Mouse (Mus musculus): ENCODE results near the gene Ube2f. TPM values are rescaled to one million over a fixed set of nuclear protein-coding genes. Genes with fewer than 3 reads are reported as not detected.
A peak's percentile ranks its signal among the peaks of the same experiment; 100 is the strongest.

The Ube2f gene
- polyA plus RNA-seq, 1 experiment from 2014 or later, result 70.5 TPM

- Histone ChIP-seq H3K9me3 (no peaks in the 10 kb centered on the region), H3K4me2 (replicated peaks) (no peak overlapping the region), H3K36me3 (peaks cover 57% of the 10 kb centered on the region), H3K27me3 (no peaks in the 10 kb centered on the region), H3K9ac (replicated peaks) (no peak overlapping the region), H3K4me3 (replicated peaks) (no peak overlapping the region), H3K27ac (no peak overlapping the region), H3K4me1 (replicated peaks) (no peaks in the 10 kb centered on the region)
- 95% methylated on average over 3 of the region's 3 CpGs for WGBS
- no peak for ATAC-seq
Measured at GRCm38 (mm10) chr1:91278410-91279119, 28.5 kb downstream of the Ube2f start.

DNA sequence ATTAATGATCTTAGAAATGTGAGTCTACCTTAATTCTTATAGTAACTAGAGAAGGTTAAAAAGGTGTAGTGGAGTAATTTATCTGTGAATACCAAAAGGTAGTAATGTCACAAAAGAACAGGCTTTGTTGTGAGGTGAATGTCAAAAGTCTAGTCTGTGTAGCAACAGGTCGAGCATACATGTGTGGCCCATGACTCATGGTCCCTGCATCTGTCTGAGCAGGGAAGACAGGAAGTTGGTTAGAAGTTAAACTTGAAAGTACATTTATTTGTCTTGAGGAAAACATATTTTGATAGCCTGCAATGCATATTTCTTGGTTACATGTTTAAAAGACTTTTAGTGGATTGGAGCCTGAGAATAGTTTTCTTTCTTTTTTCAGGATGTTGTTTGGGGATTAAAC, 29.0 kb downstream of the Ube2f start:
- Histone ChIP-seq H3K9ac (replicated peaks) (no peak overlapping the region), H3K4me2 (replicated peaks) (no peak overlapping the region), H3K9me3 (no peaks in the 10 kb centered on the region), H3K4me1 (replicated peaks) (no peaks in the 10 kb centered on the region), H3K27ac (no peak overlapping the region), H3K36me3 (peaks cover 61% of the 10 kb centered on the region), H3K27me3 (no peaks in the 10 kb centered on the region), H3K4me3 (replicated peaks) (no peak overlapping the region)
- no peak for ATAC-seq
- WGBS, result 89% methylated on average over 1 of the region's 1 CpGs

DNA sequence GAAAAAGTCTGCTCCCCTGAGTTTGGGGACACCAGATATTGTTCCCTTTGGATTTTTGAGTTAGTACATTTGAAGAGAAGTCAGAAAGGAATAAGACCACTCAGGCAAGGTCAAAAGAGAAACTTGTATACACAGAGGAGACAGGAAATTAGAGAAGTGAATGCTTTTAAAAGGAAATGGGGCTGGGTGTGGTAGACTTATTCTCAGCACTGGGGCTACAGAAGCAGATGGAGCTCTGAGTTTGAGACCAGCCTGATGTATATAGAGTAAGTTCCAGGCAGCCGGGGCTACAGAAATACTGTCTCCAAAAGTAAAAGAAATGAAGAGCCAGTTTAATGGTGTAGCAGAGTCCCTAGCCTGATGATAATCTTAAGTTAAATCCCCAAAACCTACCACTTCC, 32.5 kb downstream of the Ube2f start:
- H3K4me1 ChIP-seq (replicated peaks), result no peaks in the 10 kb centered on the region
- H3K9ac ChIP-seq (replicated peaks), result no peak overlapping the region
- WGBS, result 94% methylated on average over 1 of the region's 1 CpGs
- no peaks in the 10 kb centered on the region for H3K27me3 ChIP-seq
- no peak overlapping the region for H3K4me2 ChIP-seq (replicated peaks)
- peaks cover 67% of the 10 kb centered on the region for H3K36me3 ChIP-seq
- no peak for ATAC-seq
- H3K9me3 ChIP-seq, result no peaks in the 10 kb centered on the region
- H3K27ac ChIP-seq, result no peak overlapping the region
- H3K4me3 ChIP-seq (replicated peaks), result no peak overlapping the region

GRCm38 (mm10) chr1:91289375-91289774, 39.3 kb downstream of the Ube2f start:
- Histone ChIP-seq H3K4me2 (replicated peaks) (no peak overlapping the region), H3K9me3 (no peaks in the 10 kb centered on the region), H3K36me3 (peaks cover 43% of the 10 kb centered on the region), H3K4me1 (replicated peaks) (no peaks in the 10 kb centered on the region), H3K27me3 (no peaks in the 10 kb centered on the region), H3K27ac (no peak overlapping the region), H3K4me3 (replicated peaks) (no peak overlapping the region), H3K9ac (replicated peaks) (no peak overlapping the region)
- WGBS, result 100% methylated on average over 1 of the region's 1 CpGs
- ATAC-seq, result no peak

DNA sequence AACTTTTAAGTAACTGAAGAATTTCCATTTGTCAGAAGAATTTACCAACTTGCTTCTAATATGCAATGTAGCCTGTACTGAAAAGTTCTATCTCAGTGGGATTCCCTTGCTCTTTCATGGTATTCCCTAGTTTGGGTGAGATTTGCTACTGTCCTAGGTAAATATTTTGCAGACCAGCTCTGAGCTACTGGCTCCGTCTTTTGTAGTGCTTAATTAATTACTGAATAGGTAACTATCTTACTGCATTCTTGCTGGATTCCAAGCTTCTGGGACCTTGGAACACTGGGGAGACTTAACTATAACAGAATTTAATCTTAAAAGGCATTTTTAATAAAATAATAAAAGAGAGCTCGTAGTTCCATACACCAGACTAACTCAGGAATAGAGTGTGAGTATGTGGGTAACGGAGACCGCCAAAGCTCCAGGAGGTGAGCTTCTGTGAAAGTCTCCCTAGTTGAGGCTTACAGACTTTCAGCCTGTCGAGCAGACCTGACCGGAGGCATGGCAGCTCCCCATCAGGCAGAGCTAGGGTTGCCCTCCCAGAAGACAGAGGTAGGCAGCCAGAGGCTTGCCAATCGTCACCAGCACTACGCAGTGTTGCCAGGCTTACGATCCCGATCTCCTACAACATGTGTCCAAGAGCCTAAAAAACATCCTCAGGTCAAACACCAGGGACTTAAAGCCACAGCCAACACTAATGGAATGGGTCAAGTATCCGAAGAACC, 42.2 kb downstream of the Ube2f start:
- Histone ChIP-seq H3K36me3 (peaks cover 17% of the 10 kb centered on the region), H3K4me3 (replicated peaks) (no peak overlapping the region), H3K27me3 (no peaks in the 10 kb centered on the region), H3K27ac (no peak overlapping the region), H3K4me2 (replicated peaks) (no peak overlapping the region), H3K9me3 (no peaks in the 10 kb centered on the region), H3K4me1 (replicated peaks) (no peaks in the 10 kb centered on the region), H3K9ac (replicated peaks) (no peak overlapping the region)
- whole genome bisulfite sequencing, result 94% methylated on average over 11 of the region's 11 CpGs
- ATAC-seq, result no peak

- Histone ChIP-seq H3K4me2 (replicated peaks) (no peak overlapping the region), H3K27ac (no peak overlapping the region), H3K4me3 (replicated peaks) (no peak overlapping the region), H3K9me3 (no peaks in the 10 kb centered on the region), H3K9ac (replicated peaks) (no peak overlapping the region), H3K36me3 (peaks cover 2% of the 10 kb centered on the region; the same call in 1 of the 2 replicates), H3K27me3 (no peaks in the 10 kb centered on the region), H3K4me1 (replicated peaks) (peaks cover 12% of the 10 kb centered on the region)
- no peak for ATAC-seq
- WGBS, result 94% methylated on average over 6 of the region's 6 CpGs
Measured at GRCm38 (mm10) chr1:91295544-91295943, 45.4 kb downstream of the Ube2f start.

DNA sequence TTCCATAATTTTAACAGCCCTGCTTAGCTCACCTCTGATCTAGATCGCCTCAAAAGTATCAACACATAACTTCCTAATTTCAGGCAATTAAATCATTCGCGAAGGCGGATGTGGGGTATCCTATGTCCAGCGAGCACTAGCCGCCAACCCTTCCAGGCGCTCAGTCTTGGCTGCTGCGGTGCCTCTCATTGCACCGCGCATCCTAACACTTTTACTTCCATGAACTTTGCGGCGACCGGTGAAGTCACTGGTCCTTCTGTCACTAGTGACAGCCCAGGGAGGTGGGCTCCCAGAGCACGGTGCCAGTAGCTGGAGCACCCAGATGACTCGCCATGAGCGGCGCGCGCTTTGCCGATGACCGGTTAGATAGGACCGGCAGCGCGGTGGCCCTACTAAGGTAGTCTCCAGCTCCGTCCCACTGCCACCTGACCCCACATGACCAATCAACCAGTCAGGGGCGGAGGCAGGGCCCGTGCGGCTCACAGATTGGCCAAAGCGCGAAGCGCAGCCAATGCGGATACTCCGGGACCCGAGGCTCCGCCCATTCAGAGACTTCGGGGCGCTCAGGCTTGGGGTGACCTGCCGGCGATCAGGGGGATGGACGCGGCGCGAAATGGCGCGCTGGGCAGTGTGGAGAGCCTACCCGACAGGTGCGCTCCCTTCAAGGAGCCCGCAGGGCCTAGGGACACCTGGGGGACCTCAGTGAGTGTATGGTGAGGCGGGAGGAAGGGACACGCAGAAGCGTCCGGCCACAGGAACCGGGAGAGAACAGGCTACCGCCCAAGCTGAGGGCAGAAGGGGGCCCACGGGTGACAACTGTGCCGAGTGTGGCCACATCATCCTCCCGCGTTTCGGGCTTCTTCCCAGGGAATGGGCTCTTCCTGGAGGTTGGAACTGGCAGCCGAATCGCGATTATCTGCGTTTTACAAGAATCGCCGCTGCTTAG, 48.0 kb downstream of the Ube2f start, which contains the start of gene Scly:
Gene Scly, plus strand, starts transcription at position 540 of the 946 bp plus-strand sequence.
- Histone ChIP-seq H3K36me3 (peaks cover 2% of the 10 kb centered on the region; the same call in 1 of the 2 replicates), H3K27ac (no peak within 1 kb of the TSS), H3K9me3 (no peaks in the 10 kb centered on the region), H3K4me2 (replicated peaks) (peak within 1 kb of the TSS; percentile 75), H3K4me3 (replicated peaks) (peak within 1 kb of the TSS; percentile 86), H3K27me3 (no peaks in the 10 kb centered on the region), H3K9ac (replicated peaks) (peak within 1 kb of the TSS; percentile 84), H3K4me1 (replicated peaks) (peaks cover 12% of the 10 kb centered on the region)
- ATAC-seq, result peak; percentile 100
- under 1% methylated on average over 60 of the region's 65 CpGs for WGBS

- 84% methylated on average over 13 of the region's 13 CpGs for WGBS
- no peak for ATAC-seq
- Histone ChIP-seq H3K27ac (no peak overlapping the region), H3K36me3 (peaks cover 8% of the 10 kb centered on the region; the same call in 1 of the 2 replicates), H3K4me3 (replicated peaks) (peak overlapping the region; percentile 86), H3K9ac (replicated peaks) (peak overlapping the region; percentile 84), H3K4me1 (replicated peaks) (peaks cover 12% of the 10 kb centered on the region), H3K9me3 (no peaks in the 10 kb centered on the region), H3K27me3 (no peaks in the 10 kb centered on the region), H3K4me2 (replicated peaks) (peak overlapping the region; percentile 75)
Measured at GRCm38 (mm10) chr1:91299026-91299706, 49.1 kb downstream of the Ube2f start.

GRCm38 (mm10) chr1:91299707-91300426, 49.8 kb downstream of the Ube2f start:
- no peak overlapping the region for H3K9ac ChIP-seq (replicated peaks)
- no peak overlapping the region for H3K27ac ChIP-seq
- H3K9me3 ChIP-seq, result no peaks in the 10 kb centered on the region
- H3K4me3 ChIP-seq (replicated peaks), result no peak overlapping the region
- no peak overlapping the region for H3K4me2 ChIP-seq (replicated peaks)
- no peak for ATAC-seq
- no peaks in the 10 kb centered on the region for H3K27me3 ChIP-seq
- WGBS, result 93% methylated on average over 5 of the region's 5 CpGs
- H3K4me1 ChIP-seq (replicated peaks), result peaks cover 12% of the 10 kb centered on the region
- peaks cover 13% of the 10 kb centered on the region; the same call in 1 of the 2 replicates for H3K36me3 ChIP-seq

DNA sequence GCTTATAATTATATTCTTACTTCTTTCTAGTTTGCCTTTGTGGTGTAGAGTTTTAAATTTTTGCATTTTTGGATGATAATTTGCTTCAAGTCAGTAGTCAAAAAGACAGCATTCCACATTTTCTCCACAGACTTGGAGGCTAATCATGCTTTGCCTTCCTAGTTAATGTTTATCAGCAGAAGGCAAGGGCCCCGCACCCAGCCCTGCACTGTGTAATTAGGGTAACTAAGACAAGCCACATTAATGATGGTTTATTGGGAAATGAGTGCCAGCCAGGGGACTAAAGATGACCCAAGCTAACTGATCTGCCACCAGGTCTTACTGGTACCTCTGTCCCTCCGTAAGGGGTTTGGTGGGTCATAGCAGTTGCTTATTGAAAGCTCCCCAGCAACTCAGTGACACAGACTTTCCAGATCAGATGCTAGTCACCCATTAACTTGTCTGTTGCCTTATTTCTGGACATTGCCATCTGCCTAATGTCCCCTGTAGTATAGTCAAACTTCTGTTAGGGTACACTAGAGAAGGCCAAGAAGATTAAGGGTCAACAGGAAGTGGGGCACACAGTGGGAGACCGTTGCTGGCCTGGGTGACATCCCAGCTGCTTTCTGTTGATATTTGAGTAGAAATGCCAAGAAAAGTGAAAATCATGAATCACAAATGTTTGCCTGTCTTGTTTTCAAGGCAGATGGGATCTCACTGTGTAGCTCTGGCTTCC, 51.3 kb downstream of the Ube2f start:
- Histone ChIP-seq H3K9me3 (no peaks in the 10 kb centered on the region), H3K4me2 (replicated peaks) (no peak overlapping the region), H3K4me3 (replicated peaks) (no peak overlapping the region), H3K27ac (no peak overlapping the region), H3K36me3 (peaks cover 28% of the 10 kb centered on the region), H3K27me3 (no peaks in the 10 kb centered on the region), H3K9ac (replicated peaks) (no peak overlapping the region), H3K4me1 (replicated peaks) (peaks cover 12% of the 10 kb centered on the region)
- no peak for ATAC-seq
- WGBS, result 94% methylated on average over 3 of the region's 3 CpGs
